Mouse (Mus musculus) lung, adult 2 months (tissue): ENCODE data around the gene Midn.

Experiments
- CTCF ChIP-seq: fragments of 200-500 bp; IDR thresholded peaks from 2 replicates; pipeline ENCODE4 v1.5.1; 2011; ENCODE audit warnings: mild to moderate bottlenecking, low read length, control low read depth; ENCODE audit not compliant: insufficient read depth
- POLR2A ChIP-seq: fragments of 200-500 bp; IDR thresholded peaks from 2 replicates; pipeline ENCODE4 v1.6.1; 2011; ENCODE audit warnings: low read depth, mild to moderate bottlenecking, control low read depth, low read length, borderline replicate concordance; ENCODE audit errors: extremely low read depth

GRCm38 (mm10) chr10:80171760-80172526 is 23.9 kb downstream of the Midn start:
- TF ChIP-seq POLR2A (no peak), CTCF (no peak)
